Mouse (Mus musculus) liver, embryonic 15.5 days (tissue): ENCODE measurements around the gene Coq10b. TPM values are rescaled to one million over a fixed set of nuclear protein-coding genes. Genes with fewer than 3 reads are reported as not detected.
"Not testable (repeated sequence)": the region's sequence is repeated elsewhere in the genome, so short reads cannot be mapped to it uniquely, and the experiment has no call there.

Source experiments
- ATAC-seq: fragments of 200-750 bp; cut with Nextera tagmentation; 2 replicates; pipeline ENCODE4 v1.8.0; 2017; ENCODE audit warnings: moderate number of reproducible peaks, mild to moderate bottlenecking, moderate library complexity; ENCODE audit not compliant: insufficient read depth
- H3K27ac ChIP-seq: fragments of 300-500 bp; sonication (generic); replicated peaks from 2 replicates; pipeline ENCODE4 v1.5.1; 2015; ENCODE audit warnings: mild to moderate bottlenecking, inconsistent platforms
- H3K27me3 ChIP-seq: fragments of 300-500 bp; sonication (generic); 2 replicates; pipeline ENCODE4 v1.6.1; 2015; ENCODE audit warnings: mild to moderate bottlenecking, inconsistent platforms
- H3K36me3 ChIP-seq: fragments of 300-500 bp; sonication (generic); replicated peaks from 2 replicates; pipeline ENCODE4 v1.6.1; 2015; ENCODE audit warnings: moderate library complexity, mild to moderate bottlenecking, inconsistent platforms
- H3K4me1 ChIP-seq: fragments of 300-500 bp; sonication (generic); replicated peaks from 2 replicates; pipeline ENCODE4 v1.6.1; 2015; ENCODE audit warnings: inconsistent platforms
- H3K4me2 ChIP-seq: fragments of 300-500 bp; sonication (generic); 2 replicates; pipeline ENCODE4 v1.6.1; 2015; ENCODE audit warnings: moderate library complexity, mild to moderate bottlenecking, inconsistent platforms
- H3K4me3 ChIP-seq: fragments of 300-500 bp; sonication (generic); replicated peaks from 2 replicates; pipeline ENCODE4 v1.5.1; 2015; ENCODE audit warnings: mild to moderate bottlenecking, inconsistent platforms
- H3K9ac ChIP-seq: fragments of 300-500 bp; sonication (generic); 2 replicates; pipeline ENCODE4 v1.6.1; 2015; ENCODE audit warnings: moderate library complexity, mild to moderate bottlenecking, inconsistent platforms
- H3K9me3 ChIP-seq: fragments of 300-500 bp; sonication (generic); replicated peaks from 2 replicates; pipeline ENCODE4 v1.6.1; 2016; ENCODE audit warnings: inconsistent platforms
- WGBS: fragments of 180-500 bp; shearing (Covaris S2); methylation state at CpG from one replicate; pipeline ENCODE4 v1.1.7; 2015; ENCODE audit warnings: mixed read lengths; ENCODE audit not compliant: insufficient replicate concordance; 5-methylcytosine and 5-hydroxymethylcytosine counted together
- polyA plus RNA-seq: library from polyadenylated mRNA; unstranded; fragments of >200 nt; fragmentation: Nextera tagmentation; extraction: Ambion mirVana; gene quantifications from 2 replicates; pipeline ENCODE4 v1.2.1, GENCODE M21; 2015

Coq10b gene
- polyA plus RNA-seq, 1 experiment from 2014 or later: 13.0 TPM

DNA sequence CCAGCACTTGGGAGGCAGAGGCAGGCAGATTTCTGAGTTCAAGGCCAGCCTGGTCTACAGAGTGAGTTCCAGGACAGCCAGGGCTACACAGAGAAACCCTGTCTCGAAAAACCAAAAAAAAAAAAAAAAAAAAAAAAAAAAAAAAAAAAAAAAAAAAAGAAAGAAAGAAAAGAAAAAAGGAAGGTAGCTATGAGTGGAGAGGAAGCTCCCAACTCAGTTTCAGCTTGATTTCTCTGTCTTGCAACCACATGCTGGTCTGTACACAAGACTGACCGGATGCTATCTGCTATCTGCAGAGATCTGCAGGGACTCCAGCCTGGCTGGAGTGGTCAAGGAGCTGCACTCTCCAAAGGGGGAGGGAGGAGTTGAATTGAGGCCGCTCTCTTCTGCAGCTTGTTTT, 5.8 kb downstream of the Coq10b start:
- not testable (repeated sequence) for H3K27me3 ChIP-seq, H3K4me2 ChIP-seq, H3K9me3 ChIP-seq, H3K4me3 ChIP-seq, ATAC-seq, H3K27ac ChIP-seq, H3K9ac ChIP-seq
- Histone ChIP-seq H3K36me3 (peaks cover 19% of the 10 kb centered on the region; the same call in 1 of the 2 replicates), H3K4me1 (peaks cover 57% of the 10 kb centered on the region)
- 64% methylated on average over 2 of the region's 3 CpGs for WGBS

DNA sequence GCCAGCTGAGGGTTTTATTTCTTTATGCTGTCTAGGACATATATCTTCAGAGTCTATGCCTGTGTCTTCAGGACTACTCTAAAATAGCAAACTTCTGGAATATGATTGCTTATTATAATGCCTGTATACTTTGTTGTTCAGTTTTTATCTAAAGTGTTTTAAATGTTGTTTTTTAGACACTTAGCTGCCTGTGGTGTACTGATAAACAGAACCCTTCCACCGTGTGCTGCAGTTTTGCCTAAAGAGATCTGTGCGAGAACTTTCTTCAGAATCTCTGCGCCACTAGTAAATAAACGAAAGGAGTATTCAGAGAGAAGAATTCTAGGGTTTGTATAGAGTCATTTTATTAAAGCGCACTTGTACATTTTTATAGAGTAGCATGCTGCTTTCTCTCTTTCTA, 8.5 kb downstream of the Coq10b start:
- Histone ChIP-seq H3K36me3 (peaks cover 36% of the 10 kb centered on the region), H3K9ac (no peak overlapping the region), H3K4me1 (peaks cover 37% of the 10 kb centered on the region), H3K9me3 (no peaks in the 10 kb centered on the region), H3K27me3 (no peaks in the 10 kb centered on the region), H3K27ac (peak overlapping the region; percentile 51), H3K4me3 (no peak overlapping the region), H3K4me2 (peak overlapping the region; percentile 4; the same call in 1 of the 2 replicates)
- 44% methylated on average over 5 of the region's 5 CpGs for WGBS
- ATAC-seq: peak; percentile 26; the same call in 1 of the 2 replicates

DNA sequence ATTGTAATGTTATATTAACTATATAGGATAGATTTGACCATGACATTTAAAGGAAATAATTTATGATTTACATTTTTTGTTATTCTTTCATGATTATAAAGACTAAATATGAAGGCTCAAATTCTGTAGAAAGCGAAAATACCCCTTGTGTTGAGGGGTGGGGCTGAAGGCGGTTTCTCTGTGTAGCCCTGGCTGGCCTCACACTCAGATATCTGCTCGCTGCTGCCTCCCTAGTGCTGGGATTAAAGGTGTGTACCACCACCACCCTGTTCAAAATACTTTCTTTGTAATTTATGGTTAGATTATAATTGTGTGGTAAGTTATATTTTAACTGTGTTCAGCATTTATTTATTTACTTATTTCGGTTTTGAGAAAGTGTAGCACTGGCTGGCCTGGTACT, 9.2 kb downstream of the Coq10b start:
- 48% methylated on average over 4 of the region's 4 CpGs for WGBS
- no peak overlapping the region for H3K4me2 ChIP-seq
- ATAC-seq: peak; percentile 55; the same call in 1 of the 2 replicates

DNA sequence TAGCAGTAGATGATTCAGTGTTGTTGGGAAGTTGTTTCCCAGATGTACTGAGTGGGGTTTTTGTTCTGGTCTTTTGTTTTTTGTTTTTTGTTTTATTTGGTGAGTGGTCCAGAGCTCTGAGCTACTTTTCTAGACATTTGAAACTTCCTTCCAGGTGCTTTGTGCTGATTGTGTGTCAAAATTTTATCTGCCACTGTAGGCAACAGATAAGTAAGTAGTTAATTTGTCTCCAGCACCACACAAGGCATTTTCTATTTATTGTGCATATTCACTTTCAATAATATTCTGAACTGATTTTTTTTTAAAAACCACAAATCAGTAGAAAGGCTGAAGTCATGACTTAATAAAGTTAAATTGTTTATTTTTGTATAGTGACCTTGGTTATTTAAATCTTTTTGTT, 19.8 kb downstream of the Coq10b start:
- H3K9ac ChIP-seq, H3K9me3 ChIP-seq, ATAC-seq, H3K27me3 ChIP-seq, H3K4me3 ChIP-seq, H3K4me2 ChIP-seq, H3K27ac ChIP-seq: not testable (repeated sequence)
- peaks cover 39% of the 10 kb centered on the region for H3K4me1 ChIP-seq
- H3K36me3 ChIP-seq: peaks cover 48% of the 10 kb centered on the region

More for the DNA sequence above, 9.2 kb downstream of the Coq10b start:
- Histone ChIP-seq H3K27me3 (no peaks in the 10 kb centered on the region), H3K9me3 (no peaks in the 10 kb centered on the region), H3K36me3 (peaks cover 43% of the 10 kb centered on the region), H3K9ac (no peak overlapping the region), H3K4me3 (no peak overlapping the region), H3K4me1 (peaks cover 37% of the 10 kb centered on the region), H3K27ac (no peak overlapping the region)

DNA sequence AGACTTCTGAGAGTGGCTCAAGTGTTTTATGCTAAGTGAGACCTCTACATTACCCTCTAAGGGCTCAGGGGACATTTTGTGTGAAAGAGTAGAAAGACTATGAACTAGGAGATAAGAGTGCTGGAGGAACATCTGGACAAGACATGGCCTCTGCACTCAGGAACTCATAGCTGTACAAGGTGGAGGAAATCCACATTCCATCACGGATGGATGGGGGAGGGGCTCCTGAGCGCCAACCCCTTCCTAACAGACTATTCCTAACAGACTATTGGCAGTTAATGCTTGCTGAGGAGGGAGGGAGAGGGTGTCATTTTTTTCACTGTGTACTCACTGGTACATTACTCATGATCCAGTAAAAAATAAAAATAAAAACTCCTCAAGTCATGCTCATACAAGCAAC, 22.2 kb downstream of the Coq10b start:
- H3K9ac ChIP-seq: no peak overlapping the region
- peaks cover 46% of the 10 kb centered on the region for H3K4me1 ChIP-seq
- no peaks in the 10 kb centered on the region for H3K27me3 ChIP-seq
- no peak overlapping the region for H3K4me2 ChIP-seq
- H3K4me3 ChIP-seq: no peak overlapping the region
- H3K9me3 ChIP-seq: no peaks in the 10 kb centered on the region
- WGBS: 41% methylated on average over 2 of the region's 2 CpGs
- no peak for ATAC-seq
- H3K27ac ChIP-seq: no peak overlapping the region; the same call in 1 of the 2 replicates
- peaks cover 48% of the 10 kb centered on the region for H3K36me3 ChIP-seq

DNA sequence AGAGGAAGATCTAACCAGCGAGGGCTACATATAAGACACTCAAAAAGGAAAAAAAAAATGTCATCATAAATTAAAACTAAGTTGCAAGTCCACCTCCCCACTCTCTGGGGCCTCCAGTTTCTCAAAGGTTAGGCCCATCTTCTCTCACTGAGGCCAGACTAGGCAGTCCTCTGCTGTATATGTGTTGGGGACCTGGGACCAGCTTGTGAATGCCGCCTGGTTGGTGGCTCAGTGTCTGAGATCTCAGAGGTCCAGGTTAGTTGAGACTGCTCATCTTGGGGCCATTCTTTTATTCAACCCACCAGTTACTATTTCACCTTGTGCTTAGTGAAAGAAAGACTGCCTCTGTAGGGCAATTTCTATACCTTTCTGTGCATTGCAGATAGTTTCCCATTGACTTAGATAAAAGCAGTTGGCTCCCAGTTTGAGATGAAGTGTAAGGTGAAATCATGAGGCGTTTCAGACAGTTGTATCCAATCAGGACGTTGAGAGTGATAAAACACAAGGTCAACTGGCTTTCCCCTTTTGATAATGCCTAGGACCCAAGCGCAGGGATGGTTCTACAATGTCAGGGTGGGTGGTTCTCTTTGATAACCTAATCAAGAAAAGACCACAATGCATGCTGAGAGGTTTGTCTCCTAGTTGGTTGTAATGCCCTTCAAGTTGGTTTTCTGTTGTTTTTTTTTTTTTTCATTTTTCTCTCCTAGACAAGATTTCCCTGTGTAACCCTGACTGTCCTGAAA, 23.3 kb downstream of the Coq10b start:
- Histone ChIP-seq H3K4me3 (no peak overlapping the region), H3K27me3 (no peaks in the 10 kb centered on the region), H3K9ac (no peak overlapping the region), H3K9me3 (no peaks in the 10 kb centered on the region), H3K4me2 (no peak overlapping the region; the same call in 1 of the 2 replicates), H3K27ac (peak overlapping the region; percentile 74), H3K4me1 (peaks cover 46% of the 10 kb centered on the region), H3K36me3 (peaks cover 55% of the 10 kb centered on the region)
- 19% methylated on average over 5 of the region's 5 CpGs for WGBS
- peak; percentile 82 for ATAC-seq

DNA sequence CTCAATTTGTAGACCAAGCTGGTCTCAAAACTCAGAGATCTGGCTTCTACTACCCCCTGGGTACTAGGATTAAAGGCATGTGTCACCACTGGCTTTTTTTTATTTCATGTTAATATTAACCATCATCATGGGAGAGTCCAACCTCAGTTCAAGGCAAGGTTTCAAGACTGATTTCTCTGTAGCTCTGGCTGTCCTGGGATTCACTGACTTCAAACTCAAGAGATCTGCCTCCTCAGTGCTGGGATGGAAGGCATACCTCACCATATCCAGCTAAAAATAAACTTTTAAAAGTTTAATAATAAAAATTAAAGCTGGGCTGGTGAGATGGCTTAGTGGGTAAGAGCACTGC, 23.8 kb downstream of the Coq10b start:
- Histone ChIP-seq H3K9ac (no peak overlapping the region), H3K4me2 (no peak overlapping the region), H3K4me1 (peaks cover 46% of the 10 kb centered on the region), H3K9me3 (no peaks in the 10 kb centered on the region), H3K36me3 (peaks cover 57% of the 10 kb centered on the region), H3K4me3 (no peak overlapping the region), H3K27me3 (no peaks in the 10 kb centered on the region), H3K27ac (0 out of 2 replicates have a peak overlapping the region, but pooled peaks have one; percentile 74)
- no peak for ATAC-seq

DNA sequence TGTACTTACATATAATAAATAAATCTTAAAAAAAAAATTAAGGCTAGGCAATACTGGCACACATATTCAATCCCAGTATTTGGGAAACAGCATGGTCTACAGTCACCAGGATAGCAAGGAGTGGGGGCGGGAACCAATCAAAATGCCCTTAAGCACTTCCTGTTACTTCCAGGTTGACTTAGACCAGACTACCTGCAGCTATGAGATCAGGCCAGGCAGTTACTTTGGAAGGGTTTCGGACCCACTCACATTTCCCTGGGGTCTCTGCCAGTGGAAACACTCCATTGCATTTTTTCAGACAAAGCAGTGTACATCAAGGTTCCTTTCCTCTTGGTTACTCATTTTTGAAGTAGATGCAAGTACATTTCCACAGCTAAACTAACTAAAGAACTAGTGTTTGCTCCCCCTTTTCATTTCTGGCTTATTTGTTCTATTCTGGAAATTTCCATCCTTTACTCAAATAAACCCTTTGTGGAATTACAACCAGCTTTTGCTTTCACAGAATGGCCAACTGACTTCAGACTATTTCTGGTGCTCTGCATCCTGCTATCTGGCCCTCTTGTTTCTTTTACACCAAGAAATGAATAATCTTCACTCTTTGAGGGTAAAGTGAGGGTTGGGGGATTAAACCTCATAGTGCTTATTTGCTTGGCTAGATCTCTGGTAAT, 24.4 kb downstream of the Coq10b start:
- Histone ChIP-seq H3K27ac (no peak overlapping the region), H3K36me3 (peaks cover 57% of the 10 kb centered on the region)
- no peak for ATAC-seq

DNA sequence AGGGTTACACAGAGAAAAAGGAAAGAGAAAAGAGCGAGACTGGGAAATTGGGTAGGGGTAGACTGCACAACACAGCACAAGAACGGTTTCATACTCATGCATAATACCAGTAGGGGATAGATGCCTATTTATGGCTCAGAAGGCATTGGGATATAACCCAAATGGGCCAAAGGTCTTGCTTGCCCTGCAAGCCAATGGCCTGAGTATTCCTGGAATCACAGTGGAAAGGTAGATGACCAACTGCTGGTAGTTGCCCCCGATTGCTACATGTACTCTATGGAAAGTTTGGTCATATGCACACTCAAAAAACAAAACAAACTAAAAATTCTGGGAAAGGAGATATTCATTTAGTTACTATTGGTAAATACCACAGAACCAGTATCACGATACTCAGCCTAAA, 27.1 kb downstream of the Coq10b start:
- Histone ChIP-seq H3K27ac (no peak overlapping the region), H3K4me3 (no peak overlapping the region), H3K4me1 (peaks cover 46% of the 10 kb centered on the region), H3K36me3 (peaks cover 72% of the 10 kb centered on the region), H3K9me3 (no peaks in the 10 kb centered on the region; the same call in 1 of the 2 replicates), H3K27me3 (no peaks in the 10 kb centered on the region), H3K9ac (no peak overlapping the region), H3K4me2 (no peak overlapping the region)
- WGBS: 81% methylated on average over 4 of the region's 4 CpGs
- no peak for ATAC-seq

More for the DNA sequence above, 24.4 kb downstream of the Coq10b start:
- H3K4me3 ChIP-seq: no peak overlapping the region
- no peaks in the 10 kb centered on the region for H3K27me3 ChIP-seq
- no peak overlapping the region for H3K4me2 ChIP-seq
- peaks cover 46% of the 10 kb centered on the region for H3K4me1 ChIP-seq
- H3K9me3 ChIP-seq: no peaks in the 10 kb centered on the region
- WGBS: 84% methylated on average over 2 of the region's 2 CpGs
- H3K9ac ChIP-seq: no peak overlapping the region

DNA sequence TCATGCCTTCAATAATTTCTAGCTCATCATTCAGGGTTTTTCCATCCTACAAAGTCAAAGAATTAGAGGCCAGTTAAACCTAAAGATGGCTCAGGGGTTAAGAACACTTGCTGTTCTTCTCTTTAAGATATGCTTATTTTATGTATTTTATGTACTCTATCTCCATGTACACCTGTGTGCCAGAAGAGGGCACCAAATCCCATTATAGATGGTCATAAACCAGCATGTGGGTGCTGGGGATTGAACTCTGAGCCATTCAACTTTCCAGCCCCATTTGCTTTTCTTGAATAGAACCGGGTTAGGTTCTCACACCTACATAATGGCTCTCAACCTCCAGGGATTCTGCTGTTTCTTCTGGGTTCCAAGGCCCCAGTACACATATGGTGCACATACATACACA, 29.5 kb downstream of the Coq10b start:
- Histone ChIP-seq H3K4me3 (no peak overlapping the region), H3K27ac (no peak overlapping the region), H3K4me2 (no peak overlapping the region), H3K36me3 (peaks cover 79% of the 10 kb centered on the region), H3K27me3 (no peaks in the 10 kb centered on the region), H3K9ac (no peak overlapping the region), H3K4me1 (peaks cover 43% of the 10 kb centered on the region), H3K9me3 (no peaks in the 10 kb centered on the region; the same call in 1 of the 2 replicates)
- no peak for ATAC-seq
- 54% methylated on average over 1 of the region's 1 CpGs for WGBS

DNA sequence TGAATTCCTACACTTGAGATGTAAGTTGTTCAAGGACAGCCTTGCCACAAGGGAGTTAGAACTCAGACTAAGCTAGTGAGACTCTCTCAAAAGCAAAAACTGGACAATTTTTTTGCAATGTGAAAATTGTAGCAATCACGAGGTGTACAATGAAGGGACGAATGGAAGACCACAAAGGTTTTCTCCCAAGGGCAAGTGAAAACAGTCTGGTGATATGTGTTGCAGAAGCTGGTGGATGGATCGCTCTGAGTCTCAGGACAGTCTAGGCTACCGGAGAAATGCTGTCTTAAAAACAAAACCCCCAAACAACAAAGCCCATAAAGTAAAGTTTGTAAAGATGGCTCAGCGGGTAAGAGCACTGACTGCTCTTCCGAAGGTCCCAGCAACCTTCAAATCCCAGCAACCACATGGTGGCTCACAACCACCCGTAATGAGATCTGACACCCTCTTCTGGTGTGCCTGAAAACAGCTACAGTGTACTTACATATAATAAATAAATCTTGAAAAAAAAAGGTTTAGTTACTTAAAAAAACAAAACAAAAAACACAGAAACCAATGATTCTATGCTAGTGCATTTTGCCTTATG, 33.3 kb downstream of the Coq10b start:
- H3K4me2 ChIP-seq: peak overlapping the region; percentile 99
- no peaks in the 10 kb centered on the region; the same call in 1 of the 2 replicates for H3K9me3 ChIP-seq
- ATAC-seq: no peak
- H3K36me3 ChIP-seq: peaks cover 52% of the 10 kb centered on the region
- H3K27me3 ChIP-seq: no peaks in the 10 kb centered on the region
- peak overlapping the region; percentile 93 for H3K4me3 ChIP-seq
- H3K4me1 ChIP-seq: peaks cover 63% of the 10 kb centered on the region
- peak overlapping the region; percentile 45 for H3K9ac ChIP-seq
- WGBS: 26% methylated on average over 7 of the region's 7 CpGs
- H3K27ac ChIP-seq: no peak overlapping the region; the same call in 1 of the 2 replicates
